ENCODE assay signal across 8 mouse cellular contexts in the genomic region with DNA sequence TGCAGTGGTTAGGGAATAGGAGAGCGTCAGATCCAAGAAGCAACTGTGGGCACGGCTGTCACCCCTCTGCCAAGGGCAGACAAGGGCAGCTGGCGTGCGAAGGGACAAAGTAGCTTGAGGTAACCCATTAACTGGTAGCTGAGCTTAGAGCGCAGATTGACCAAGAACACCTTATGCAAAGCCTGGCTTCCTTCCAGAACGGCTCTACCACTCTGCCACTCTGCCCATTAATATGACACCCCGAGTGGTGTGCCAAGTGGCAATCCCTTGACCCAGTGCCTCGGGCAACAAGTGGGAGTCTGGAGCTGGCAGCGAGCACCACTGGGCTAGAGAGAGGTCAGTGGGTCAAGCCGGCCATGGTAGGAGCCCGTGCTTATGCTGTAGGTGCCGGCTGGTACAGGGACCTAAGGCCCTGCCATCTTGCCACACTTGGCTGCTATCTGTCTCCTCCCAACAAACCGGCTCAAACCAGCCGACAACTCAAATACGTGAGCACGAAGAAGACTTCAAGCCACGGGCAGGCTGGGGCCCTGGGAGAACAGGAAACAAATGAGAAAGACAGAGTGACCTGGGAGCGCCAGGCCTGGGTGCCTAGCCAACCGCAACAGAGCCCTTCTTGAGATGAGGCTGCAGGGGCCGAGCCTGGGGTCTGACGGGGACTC.
A peak's percentile ranks its signal among the peaks of the same experiment; 100 is the strongest.
DNase-seq lines count a peak whose midpoint lies in the region; ATAC-seq lines count a peak whose summit lies in the region.

No protein-coding gene starts in this region.

- H3K4me3 ChIP-seq in heart, embryonic 13.5 days: no peak overlapping the region
- H3K4me3 ChIP-seq in kidney, embryonic 16.5 days (ENCODE audit: low read length): no peak overlapping the region

- no peaks in the 10 kb centered on the region for H3K27me3 ChIP-seq in heart, embryonic 13.5 days (replicated peaks)
- no peaks in the 10 kb centered on the region for H3K27me3 ChIP-seq in kidney, embryonic 16.5 days (ENCODE audit: insufficient read depth, low read length)

- H3K9ac ChIP-seq in heart, embryonic 13.5 days: peak overlapping the region; percentile 52
- H3K9ac ChIP-seq in kidney, embryonic 16.5 days (replicated peaks; ENCODE audit: low read length): peak overlapping the region; percentile 55

- peak overlapping the region; percentile 13 for H3K4me2 ChIP-seq in heart, embryonic 13.5 days
- H3K4me2 ChIP-seq in kidney, embryonic 16.5 days (replicated peaks; ENCODE audit: low read depth, low read length): peak overlapping the region; percentile 25

- H3K9me3 ChIP-seq in heart, embryonic 13.5 days: no peaks in the 10 kb centered on the region
- no peaks in the 10 kb centered on the region for H3K9me3 ChIP-seq in kidney, embryonic 16.5 days (ENCODE audit: low read length)

- no peak for DNase-seq in heart, adult 9 months (ENCODE audit: low spot score in 2 of 2)
- DNase-seq in gastrocnemius, postnatal 10 days: peak; percentile 72
- DNase-seq in lung, postnatal 4 days: peak; percentile 63 to 81
- DNase-seq in testis, postnatal 14 days (ENCODE audit: low spot score): no peak
- DNase-seq in c-Kit-positive CD71-positive TER-119-positive erythroid progenitor cells, embryonic 14.5 days (ENCODE audit: low spot score): no peak
- no peak for DNase-seq in thymus, adult 18-20 months

- peaks cover 58% of the 10 kb centered on the region for H3K4me1 ChIP-seq in heart, embryonic 13.5 days
- H3K4me1 ChIP-seq in kidney, embryonic 16.5 days (ENCODE audit: insufficient read depth, low read length): peaks cover 44% of the 10 kb centered on the region

- peak overlapping the region; percentile 50 for H3K27ac ChIP-seq in heart, embryonic 13.5 days (replicated peaks)
- peak overlapping the region; percentile 94 for H3K27ac ChIP-seq in kidney, embryonic 16.5 days (ENCODE audit: low read length)

- no peak for ATAC-seq in heart, embryonic 13.5 days (ENCODE audit: extremely low read depth, insufficient number of reproducible peaks, low FRiP score, low TSS enrichment)
- peak; percentile 79 for ATAC-seq in kidney, embryonic 16.5 days (ENCODE audit: low FRiP score, low TSS enrichment)

- H3K36me3 ChIP-seq in heart, embryonic 13.5 days: peaks cover 83% of the 10 kb centered on the region
- no peaks in the 10 kb centered on the region for H3K36me3 ChIP-seq in kidney, embryonic 16.5 days (ENCODE audit: insufficient read depth, low read length)

- 59% methylated on average over 21 of the region's 21 CpGs for WGBS in heart, embryonic 13.5 days
- 29% methylated on average over 21 of the region's 21 CpGs for WGBS in kidney, embryonic 16.5 days

Comparison
In these comparisons a context has a peak if more than half of its experiments do, and no peak if none do; other contexts are left out.
1. DNase-seq: peak in gastrocnemius, postnatal 10 days (single experiment) and lung, postnatal 4 days (2 of 2); none in heart, adult 9 months (0 of 2), testis, postnatal 14 days (single experiment), c-Kit-positive CD71-positive TER-119-positive erythroid progenitor cells, embryonic 14.5 days (single experiment) and thymus, adult 18-20 months (0 of 2).